8 mouse cellular contexts compared by ENCODE assay signal in genomic region chr9:20545151-20545550, GRCm38 (mm10). TPM values are rescaled to one million over a fixed set of nuclear protein-coding genes. Genes with fewer than 3 reads are reported as not detected.
DNase-seq lines count a peak whose midpoint lies in the region; ATAC-seq and TF ChIP-seq lines count a peak whose summit lies in the region.

No protein-coding gene starts in this region.

- peaks cover 11 to 21% of the 10 kb centered on the region in 2 experiments for H3K27me3 ChIP-seq in MEL (ENCODE audit: control insufficient read depth in 1 of 2, insufficient read depth in 2 of 2, low read length in 2 of 2)
- H3K27me3 ChIP-seq in embryonic facial prominence, embryonic 12.5 days, result no peaks in the 10 kb centered on the region
- H3K27me3 ChIP-seq in limb, embryonic 12.5 days, result 0 out of 2 replicates have a peak, but pooled peaks cover 4% of the 10 kb centered on the region
- H3K27me3 ChIP-seq in midbrain, embryonic 15.5 days (replicated peaks), result no peaks in the 10 kb centered on the region; the same call in none of the 2 replicates

- DNase-seq in 3T3-L1 (ENCODE audit: low read depth, low spot score) (peak; percentile 55), MEL (ENCODE audit: low read depth, low spot score) (peak; percentile 49)
- no peak for DNase-seq in urinary bladder, adult 18-20 months (ENCODE audit: low spot score in 2 of 2)
- DNase-seq in ovary, postnatal 10 days (ENCODE audit: low spot score), result no peak

- H3K27ac ChIP-seq in MEL (ENCODE audit: control insufficient read depth, low read depth, low read length), result no peak overlapping the region
- peak overlapping the region; percentile 89; the same call in 1 of the 2 replicates for H3K27ac ChIP-seq in embryonic facial prominence, embryonic 12.5 days
- H3K27ac ChIP-seq in limb, embryonic 12.5 days, result peak overlapping the region; percentile 91
- H3K27ac ChIP-seq in midbrain, embryonic 15.5 days, result peak overlapping the region; percentile 92

- no peak for TF ChIP-seq EP300 in MEL (IDR thresholded peaks at IDR 0.05; ENCODE audit: low read depth in 1 of 2, low read length in 2 of 2)

- no peak for TF ChIP-seq POLR2A in MEL (IDR thresholded peaks at IDR 0.05; ENCODE audit: control insufficient read depth in 1 of 2, insufficient read depth in 1 of 2, low read depth in 1 of 2, low read length in 2 of 2, poor library complexity in 1 of 2)

- TF ChIP-seq RAD21 in MEL (IDR thresholded peaks at IDR 0.05; ENCODE audit: low read depth, low read length), result peak; percentile 84

- no peak overlapping the region for H3K4me3 ChIP-seq in MEL (ENCODE audit: control insufficient read depth in 1 of 2, insufficient read depth in 1 of 2, low read depth in 2 of 2, low read length in 2 of 2)
- peak overlapping the region; percentile 39; the same call in 1 of the 2 replicates for H3K4me3 ChIP-seq in embryonic facial prominence, embryonic 12.5 days
- H3K4me3 ChIP-seq in limb, embryonic 12.5 days (replicated peaks), result peak overlapping the region; percentile 44
- peak overlapping the region; percentile 45 for H3K4me3 ChIP-seq in midbrain, embryonic 15.5 days

- WGBS in embryonic facial prominence, embryonic 12.5 days, result 18% methylated on average over 8 of the region's 8 CpGs
- 22% methylated on average over 8 of the region's 8 CpGs for WGBS in limb, embryonic 12.5 days
- 17% methylated on average over 8 of the region's 8 CpGs for WGBS in midbrain, embryonic 15.5 days

- ATAC-seq in embryonic facial prominence, embryonic 12.5 days (ENCODE audit: insufficient number of reproducible peaks, insufficient read depth, low FRiP score, low TSS enrichment), result no peak
- peak; percentile 23 to 51; a peak in 1 of 4 replicates for ATAC-seq in hematopoietic stem cell, adult 5-6 weeks (replicated peaks in 1 of 2; ENCODE audit: insufficient read depth in 1 of 2, low FRiP score in 2 of 2, low TSS enrichment in 1 of 2, low read depth in 1 of 2, poor library complexity in 2 of 2, severe bottlenecking in 2 of 2)
- no peak for ATAC-seq in limb, embryonic 12.5 days (ENCODE audit: insufficient number of reproducible peaks, insufficient read depth, low FRiP score, low TSS enrichment, low read depth)
- peak; percentile 60; the same call in 1 of the 2 replicates for ATAC-seq in midbrain, embryonic 15.5 days (replicated peaks)

- no peaks in the 10 kb centered on the region for H3K79me2 ChIP-seq in MEL (ENCODE audit: control insufficient read depth, insufficient read depth, low read length, poor library complexity)

- peak in 2 of 3 experiments; percentile 16 to 73; a peak in 4 of 6 replicates for TF ChIP-seq CTCF in MEL (IDR thresholded peaks at IDR 0.05 in 2 of 3, conservative IDR thresholded peaks at IDR 0.05 in 1 of 3; ENCODE audit: control insufficient read depth in 1 of 3, insufficient read depth in 1 of 3, low read depth in 2 of 3, low read length in 3 of 3, poor library complexity in 1 of 3, severe bottlenecking in 1 of 3)

- no peaks in the 10 kb centered on the region for H3K9me3 ChIP-seq in MEL (replicated peaks; ENCODE audit: insufficient read depth, low read length)
- no peaks in the 10 kb centered on the region for H3K9me3 ChIP-seq in embryonic facial prominence, embryonic 12.5 days
- H3K9me3 ChIP-seq in limb, embryonic 12.5 days, result no peaks in the 10 kb centered on the region
- H3K9me3 ChIP-seq in midbrain, embryonic 15.5 days, result no peaks in the 10 kb centered on the region

- H3K36me3 ChIP-seq in MEL (ENCODE audit: control insufficient read depth in 1 of 2, insufficient read depth in 2 of 2, low read length in 2 of 2), result no peaks in the 10 kb centered on the region
- H3K36me3 ChIP-seq in embryonic facial prominence, embryonic 12.5 days, result no peaks in the 10 kb centered on the region
- no peaks in the 10 kb centered on the region for H3K36me3 ChIP-seq in limb, embryonic 12.5 days
- H3K36me3 ChIP-seq in midbrain, embryonic 15.5 days (replicated peaks), result no peaks in the 10 kb centered on the region

- peak overlapping the region; percentile 56 for H3K4me2 ChIP-seq in embryonic facial prominence, embryonic 12.5 days (replicated peaks)
- peak overlapping the region; percentile 71 for H3K4me2 ChIP-seq in limb, embryonic 12.5 days
- H3K4me2 ChIP-seq in midbrain, embryonic 15.5 days, result peak overlapping the region; percentile 83

- H3K9ac ChIP-seq in MEL (ENCODE audit: control insufficient read depth, low read depth, low read length, poor library complexity, severe bottlenecking), result no peak overlapping the region
- H3K9ac ChIP-seq in embryonic facial prominence, embryonic 12.5 days, result no peak overlapping the region; the same call in 1 of the 2 replicates
- peak overlapping the region; percentile 54; the same call in 1 of the 2 replicates for H3K9ac ChIP-seq in limb, embryonic 12.5 days (replicated peaks)
- peak overlapping the region; percentile 52; the same call in 1 of the 2 replicates for H3K9ac ChIP-seq in midbrain, embryonic 15.5 days

- H3K4me1 ChIP-seq in MEL (ENCODE audit: control insufficient read depth in 1 of 2, insufficient read depth in 2 of 2, low read length in 2 of 2), result no peaks in the 10 kb centered on the region
- no peaks in the 10 kb centered on the region for H3K4me1 ChIP-seq in embryonic facial prominence, embryonic 12.5 days
- no peaks in the 10 kb centered on the region for H3K4me1 ChIP-seq in limb, embryonic 12.5 days (replicated peaks)
- peaks cover 13% of the 10 kb centered on the region for H3K4me1 ChIP-seq in midbrain, embryonic 15.5 days

TF ChIP-seq in MEL, 35 proteins besides CTCF, POLR2A, EP300 and RAD21:
- TF ChIP-seq ZC3H11A (IDR thresholded peaks at IDR 0.05; ENCODE audit: low read depth, low read length) (peak; percentile 64), SMC3 (IDR thresholded peaks at IDR 0.05; ENCODE audit: low read depth, low read length) (peak; percentile 84), MYC (IDR thresholded peaks at IDR 0.05; ENCODE audit: low read depth, low read length) (no peak)

RNA-seq across cellular contexts. Expression of gene Zfp266, which starts 23.9 kb away (rescaled TPM):
- 68.1 and 88.0 TPM in 2 replicates for total RNA-seq in MEL (2012; rRNA removed)
- 10 to 100 TPM; 30.7 to 31.5 TPM for polyA plus RNA-seq in MEL (2012; ENCODE audit: insufficient read depth in 1 of 2, insufficient read length in 2 of 2, low read depth in 1 of 2, low replicate concordance in 2 of 2, missing spikeins in 1 of 2)
- polyA plus RNA-seq in embryonic facial prominence, embryonic 12.5 days (2016; fragmentation: Nextera tagmentation; extraction: Ambion mirVana), result 167 and 171 TPM in 2 replicates
- total RNA-seq in hematopoietic stem cell, adult 5-6 weeks (2017), result 71.9 and 79.2 TPM in 2 replicates
- 160 and 170 TPM in 2 replicates for polyA plus RNA-seq in limb, embryonic 12.5 days (2016; fragmentation: Nextera tagmentation; extraction: Ambion mirVana)
- 117 and 124 TPM in 2 replicates for polyA plus RNA-seq in midbrain, embryonic 15.5 days (2015; fragmentation: Nextera tagmentation; extraction: Ambion mirVana)

RNA-seq across cellular contexts. Expression of gene Zfp846, which starts 35.9 kb away (rescaled TPM):
- total RNA-seq in MEL (2012; rRNA removed), result 7.8 and 10.2 TPM in 2 replicates
- polyA plus RNA-seq in MEL (2012; ENCODE audit: insufficient read depth in 1 of 2, insufficient read length in 2 of 2, low read depth in 1 of 2, low replicate concordance in 2 of 2, missing spikeins in 1 of 2), result 10 to 100 TPM in 1 of 2 experiments, not detected in 1; 11.2 TPM
- 26.7 and 26.8 TPM in 2 replicates for polyA plus RNA-seq in embryonic facial prominence, embryonic 12.5 days (2016; fragmentation: Nextera tagmentation; extraction: Ambion mirVana)
- total RNA-seq in hematopoietic stem cell, adult 5-6 weeks (2017), result 5.5 and 7.2 TPM in 2 replicates
- 21.4 and 23.2 TPM in 2 replicates for polyA plus RNA-seq in limb, embryonic 12.5 days (2016; fragmentation: Nextera tagmentation; extraction: Ambion mirVana)
- 49.1 and 60.5 TPM in 2 replicates for polyA plus RNA-seq in midbrain, embryonic 15.5 days (2015; fragmentation: Nextera tagmentation; extraction: Ambion mirVana)

RNA-seq across cellular contexts. Expression of gene Zfp426, which starts 52.6 kb away (rescaled TPM):
- 32.1 and 41.5 TPM in 2 replicates for total RNA-seq in MEL (2012; rRNA removed)
- polyA plus RNA-seq in MEL (2012; ENCODE audit: insufficient read depth in 1 of 2, insufficient read length in 2 of 2, low read depth in 1 of 2, low replicate concordance in 2 of 2, missing spikeins in 1 of 2), result 10 to 100 TPM in 1 of 2 experiments, not detected in 1; 30.7 TPM
- 24.2 and 24.9 TPM in 2 replicates for polyA plus RNA-seq in embryonic facial prominence, embryonic 12.5 days (2016; fragmentation: Nextera tagmentation; extraction: Ambion mirVana)
- total RNA-seq in hematopoietic stem cell, adult 5-6 weeks (2017), result 24.3 and 33.7 TPM in 2 replicates
- 21.4 and 22.8 TPM in 2 replicates for polyA plus RNA-seq in limb, embryonic 12.5 days (2016; fragmentation: Nextera tagmentation; extraction: Ambion mirVana)
- 30.7 and 31.0 TPM in 2 replicates for polyA plus RNA-seq in midbrain, embryonic 15.5 days (2015; fragmentation: Nextera tagmentation; extraction: Ambion mirVana)

Comparison
In these comparisons a context has a peak if more than half of its experiments do, and no peak if none do; other contexts are left out.
1. DNase-seq: peak in 3T3-L1 (single experiment) and MEL (single experiment); none in urinary bladder, adult 18-20 months (0 of 2) and ovary, postnatal 10 days (single experiment).
2. H3K4me3 ChIP-seq: peak in embryonic facial prominence, embryonic 12.5 days (single experiment), limb, embryonic 12.5 days (single experiment) and midbrain, embryonic 15.5 days (single experiment); none in MEL (0 of 2).
3. H3K9ac ChIP-seq: peak in limb, embryonic 12.5 days (single experiment) and midbrain, embryonic 15.5 days (single experiment); none in MEL (single experiment) and embryonic facial prominence, embryonic 12.5 days (single experiment).
4. ATAC-seq: peak in hematopoietic stem cell, adult 5-6 weeks (2 of 2) and midbrain, embryonic 15.5 days (single experiment); none in embryonic facial prominence, embryonic 12.5 days (single experiment) and limb, embryonic 12.5 days (single experiment).
5. Peak in every context shown above with its lines, with median percentiles within 50 percentile points of each other: H3K4me2 ChIP-seq.